Mouse (Mus musculus) stomach, postnatal 0 days (tissue): ENCODE measurements around the gene Cmas. TPM values are rescaled to one million over a fixed set of nuclear protein-coding genes. Genes with fewer than 3 reads are reported as not detected.
A peak's percentile ranks its signal among the peaks of the same experiment; 100 is the strongest.

Source experiments
- ATAC-seq: fragments of 200-750 bp; cut with Nextera tagmentation; 2 replicates; pipeline ENCODE4 v1.8.0; 2017; ENCODE audit not compliant: low FRiP score, low TSS enrichment
- DNase-seq: peaks from one replicate; pipeline ENCODE4 v3.0.0-alpha.2; 2016; ENCODE audit warnings: low spot score
- H3K27ac ChIP-seq: fragments of 300-500 bp; sonication (generic); replicated peaks from 2 replicates; pipeline ENCODE4 v1.5.1; 2014; ENCODE audit warnings: mild to moderate bottlenecking, control low read depth
- H3K27me3 ChIP-seq: fragments of 300-500 bp; sonication (generic); 2 replicates; pipeline ENCODE4 v1.6.1; 2014; ENCODE audit warnings: low read length; ENCODE audit not compliant: control insufficient read depth, insufficient read depth
- H3K36me3 ChIP-seq: fragments of 300-500 bp; sonication (generic); 2 replicates; pipeline ENCODE4 v1.6.1; 2014; ENCODE audit warnings: low read length, mixed read lengths; ENCODE audit not compliant: control insufficient read depth, insufficient read depth
- H3K4me1 ChIP-seq: fragments of 300-500 bp; sonication (generic); replicated peaks from 2 replicates; pipeline ENCODE4 v1.6.1; 2014; ENCODE audit warnings: antibody characterized with exemption; ENCODE audit not compliant: control insufficient read depth, insufficient read depth
- H3K4me2 ChIP-seq: fragments of 300-500 bp; sonication (generic); replicated peaks from 2 replicates; pipeline ENCODE4 v1.6.1; 2014; ENCODE audit warnings: low read depth, mild to moderate bottlenecking, control low read depth, moderate library complexity
- H3K4me3 ChIP-seq: fragments of 300-500 bp; sonication (generic); 2 replicates; pipeline ENCODE4 v1.5.1; 2014; ENCODE audit warnings: low read depth, low read length, control low read depth
- H3K9ac ChIP-seq: fragments of 300-500 bp; sonication (generic); 2 replicates; pipeline ENCODE4 v1.6.1; 2014; ENCODE audit warnings: mild to moderate bottlenecking, low read length, control low read depth, mixed read lengths
- H3K9me3 ChIP-seq: fragments of 300-500 bp; sonication (generic); 2 replicates; pipeline ENCODE4 v1.6.1; 2016; ENCODE audit warnings: low read length; ENCODE audit not compliant: control insufficient read depth
- CTCF ChIP-seq: IDR thresholded peaks from 2 replicates; pipeline ENCODE4 v1.5.1; 2016; ENCODE audit warnings: antibody characterized with exemption, low read depth, mild to moderate bottlenecking, moderate library complexity
- EP300 ChIP-seq: optimal IDR thresholded peaks from 2 replicates; pipeline ENCODE3; 2016; ENCODE audit warnings: antibody characterized with exemption
- WGBS: fragments of 180-500 bp; shearing (Covaris S2); extraction: QIAGEN DNeasy Blood & Tissue Kit; methylation state at CpG from one replicate; pipeline ENCODE4 v1.1.7; 2014; 5-methylcytosine and 5-hydroxymethylcytosine counted together
- polyA plus RNA-seq: library from polyadenylated mRNA; unstranded; fragments of >200 nt; fragmentation: Nextera tagmentation; extraction: Ambion mirVana; gene quantifications from 2 replicates; pipeline ENCODE4 v1.2.1, GENCODE M21; 2015

Cmas gene
- polyA plus RNA-seq, 1 experiment from 2014 or later: 79.5 TPM

DNA sequence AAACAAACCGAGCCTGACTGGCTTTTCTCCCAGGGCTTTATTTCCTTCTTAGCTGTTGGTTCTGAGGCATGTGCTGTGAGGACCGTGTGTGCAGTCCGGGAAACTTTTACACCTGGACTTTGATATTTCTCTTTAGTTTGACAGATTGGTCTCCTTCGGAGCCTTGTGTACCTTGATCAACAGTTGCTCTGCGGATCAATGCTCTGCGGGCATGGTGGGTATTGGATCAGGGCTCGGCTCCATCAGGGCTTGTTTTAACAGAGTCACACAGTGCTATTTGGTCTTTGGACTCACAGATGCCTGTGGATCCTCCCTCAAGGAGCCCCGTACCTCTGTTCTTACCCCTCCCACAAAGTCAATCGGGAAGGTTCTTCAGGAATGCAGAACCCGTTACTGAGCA lies 57.5 kb downstream of the Cmas start:
- Histone ChIP-seq H3K4me1 (no peaks in the 10 kb centered on the region), H3K36me3 (no peaks in the 10 kb centered on the region), H3K4me3 (peak overlapping the region; percentile 37; the same call in 1 of the 2 replicates), H3K4me2 (peak overlapping the region; percentile 57), H3K9ac (no peak overlapping the region), H3K27me3 (no peaks in the 10 kb centered on the region), H3K27ac (no peak overlapping the region), H3K9me3 (no peaks in the 10 kb centered on the region)
- DNase-seq (no peak), ATAC-seq (no peak; the same call in 1 of the 2 replicates)
- WGBS: 37% methylated on average over 10 of the region's 10 CpGs
- no peak for TF ChIP-seq CTCF
- no peak for TF ChIP-seq EP300

DNA sequence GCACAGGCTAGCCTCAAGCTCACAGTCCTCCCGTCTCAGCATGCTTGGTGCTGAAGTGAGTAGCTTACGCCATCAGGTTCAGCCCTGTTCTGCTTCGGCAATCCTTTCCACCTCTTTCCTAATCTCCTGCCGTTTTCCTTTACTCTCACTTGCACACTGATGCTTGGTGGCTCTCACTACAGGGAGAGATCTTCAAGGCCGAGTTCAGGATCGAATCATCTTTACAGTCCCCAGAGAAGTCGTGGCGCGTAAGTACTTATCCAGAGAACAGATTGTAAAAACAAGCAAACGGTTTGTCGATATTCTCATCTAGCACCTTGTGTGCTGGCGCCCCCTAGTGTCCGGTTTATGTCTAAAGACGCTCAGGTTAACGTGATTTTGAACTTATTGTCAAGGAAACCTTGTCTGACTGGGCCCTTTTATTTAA lies 58.0 kb downstream of the Cmas start:
- peak; percentile 82 for DNase-seq
- no peak for TF ChIP-seq EP300
- peak; percentile 94 for TF ChIP-seq CTCF
- H3K27ac ChIP-seq: no peak overlapping the region
- no peak overlapping the region for H3K9ac ChIP-seq
- 2% methylated on average over 15 of the region's 15 CpGs for WGBS
- ATAC-seq: peak; percentile 59; the same call in 1 of the 2 replicates
- no peaks in the 10 kb centered on the region for H3K9me3 ChIP-seq
- H3K4me3 ChIP-seq: peak overlapping the region; percentile 37; the same call in 1 of the 2 replicates
- no peaks in the 10 kb centered on the region for H3K27me3 ChIP-seq
- no peaks in the 10 kb centered on the region for H3K36me3 ChIP-seq
- peak overlapping the region; percentile 57 for H3K4me2 ChIP-seq
- H3K4me1 ChIP-seq: no peaks in the 10 kb centered on the region

DNA sequence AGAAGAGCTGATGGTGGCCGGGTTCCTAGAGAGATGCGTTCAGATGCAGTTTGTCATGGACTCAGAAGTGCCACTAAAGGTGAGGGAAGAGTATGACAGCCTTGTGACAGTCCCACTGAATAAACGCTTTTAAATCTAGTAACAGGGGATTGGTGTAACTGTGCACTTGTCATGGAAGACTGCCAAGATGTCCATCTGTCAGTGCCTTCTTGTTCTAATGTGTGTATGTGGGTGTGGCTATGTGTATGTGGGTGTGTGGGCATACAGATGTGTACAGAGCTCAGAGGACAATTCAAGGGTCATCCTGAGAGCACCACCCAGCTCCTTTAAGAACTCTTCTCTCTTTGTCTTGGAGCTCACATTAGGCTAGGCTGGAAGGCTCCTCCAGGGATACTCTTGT lies 59.0 kb downstream of the Cmas start:
- no peak for ATAC-seq
- no peaks in the 10 kb centered on the region for H3K4me1 ChIP-seq
- no peak overlapping the region for H3K27ac ChIP-seq
- no peak overlapping the region for H3K4me2 ChIP-seq
- no peak overlapping the region for H3K4me3 ChIP-seq
- no peaks in the 10 kb centered on the region for H3K9me3 ChIP-seq
- 70% methylated on average over 3 of the region's 3 CpGs for WGBS
- no peaks in the 10 kb centered on the region for H3K36me3 ChIP-seq
- no peak for DNase-seq
- TF ChIP-seq EP300 (no peak), CTCF (no peak)
- no peak overlapping the region for H3K9ac ChIP-seq
- no peaks in the 10 kb centered on the region for H3K27me3 ChIP-seq

- H3K9me3 ChIP-seq: no peaks in the 10 kb centered on the region
- H3K4me3 ChIP-seq: no peak overlapping the region
- WGBS: 94% methylated on average over 10 of the region's 10 CpGs
- H3K4me1 ChIP-seq: no peaks in the 10 kb centered on the region
- no peak for DNase-seq
- no peak overlapping the region for H3K9ac ChIP-seq
- H3K36me3 ChIP-seq: no peaks in the 10 kb centered on the region
- no peak for TF ChIP-seq CTCF
- no peak for TF ChIP-seq EP300
- H3K27ac ChIP-seq: no peak overlapping the region
- H3K27me3 ChIP-seq: no peaks in the 10 kb centered on the region
- no peak for ATAC-seq
- H3K4me2 ChIP-seq: no peak overlapping the region
These were observed 61.8 kb downstream of the Cmas start for GRCm38 (mm10) chr6:142818306-142818705.

- DNase-seq: no peak
- no peak for ATAC-seq
- no peak overlapping the region for H3K27ac ChIP-seq
- H3K4me1 ChIP-seq: no peaks in the 10 kb centered on the region
- WGBS: 63% methylated on average over 5 of the region's 5 CpGs
- no peak overlapping the region for H3K9ac ChIP-seq
- no peaks in the 10 kb centered on the region for H3K36me3 ChIP-seq
- no peaks in the 10 kb centered on the region for H3K27me3 ChIP-seq
- no peak for TF ChIP-seq CTCF
- TF ChIP-seq EP300: no peak
- H3K9me3 ChIP-seq: no peaks in the 10 kb centered on the region
- no peak overlapping the region for H3K4me2 ChIP-seq
- no peak overlapping the region for H3K4me3 ChIP-seq
These were observed 66.7 kb downstream of the Cmas start for GRCm38 (mm10) chr6:142823008-142823787.

Other genes with a start within 250 kb of the Cmas start
- 151 and 174 TPM in 2 replicates for gene Ldhb, start 248.7 kb upstream of the Cmas start, polyA plus RNA-seq
- gene Kcnj8, start 185.1 kb upstream of the Cmas start, polyA plus RNA-seq: 44.6 and 45.4 TPM in 2 replicates
- 4.6 and 5.8 TPM in 2 replicates for gene Abcc9, start 54.4 kb upstream of the Cmas start, polyA plus RNA-seq
- gene Sult6b2, start 47.8 kb downstream of the Cmas start, polyA plus RNA-seq: not detected in 2 replicates
- 0.19 and 0.23 TPM in 2 replicates for gene St8sia1, start 207.8 kb downstream of the Cmas start, polyA plus RNA-seq